Mouse (Mus musculus) C2C12 (cell line): ENCODE results near the gene Nfyb.

Experiments
- CTCF ChIP-seq: IDR thresholded peaks from one replicate; pipeline ENCODE4 v1.5.1; 2011; ENCODE audit not compliant: control insufficient read depth, insufficient read depth, insufficient read length
- MAX ChIP-seq: IDR thresholded peaks from one replicate; pipeline ENCODE4 v1.6.1; 2011; ENCODE audit warnings: mild to moderate bottlenecking, control low read depth
- MYOG ChIP-seq: IDR thresholded peaks from one replicate; pipeline ENCODE4 v1.6.1; 2011; ENCODE audit not compliant: control insufficient read depth, insufficient read length; ENCODE audit errors: extremely low read depth

DNA sequence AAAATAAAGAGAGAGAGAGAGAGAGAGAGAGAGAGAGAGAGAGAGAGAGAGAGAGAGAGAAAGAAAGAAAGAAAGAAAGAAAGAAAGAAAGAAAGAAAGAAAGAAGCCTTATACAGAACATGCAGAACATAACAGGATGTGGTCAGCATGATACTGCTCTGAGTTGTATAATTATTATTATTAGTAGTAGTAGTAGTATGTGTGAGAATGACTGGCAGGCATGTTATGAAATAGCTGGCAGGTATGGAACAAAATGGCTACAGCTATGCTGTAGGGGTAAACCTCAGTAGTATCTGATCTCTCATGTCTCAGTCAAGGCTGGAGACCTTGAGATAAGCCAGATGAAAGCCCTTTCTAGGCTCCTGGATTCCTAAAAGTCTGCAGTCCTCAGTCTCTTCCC is 25.2 kb upstream of the Nfyb start:
- TF ChIP-seq CTCF (no peak), MYOG (no peak), MAX (no peak)
